Mouse (Mus musculus): Measurements from ENCODE around the gene Fam186b. TPM values are rescaled to one million over a fixed set of nuclear protein-coding genes. Genes with fewer than 3 reads are reported as not detected.
A peak's percentile ranks its signal among the peaks of the same experiment; 100 is the strongest.

Fam186b gene
- polyA plus RNA-seq, 1 experiment from 2014 or later: 0.18 TPM

DNA sequence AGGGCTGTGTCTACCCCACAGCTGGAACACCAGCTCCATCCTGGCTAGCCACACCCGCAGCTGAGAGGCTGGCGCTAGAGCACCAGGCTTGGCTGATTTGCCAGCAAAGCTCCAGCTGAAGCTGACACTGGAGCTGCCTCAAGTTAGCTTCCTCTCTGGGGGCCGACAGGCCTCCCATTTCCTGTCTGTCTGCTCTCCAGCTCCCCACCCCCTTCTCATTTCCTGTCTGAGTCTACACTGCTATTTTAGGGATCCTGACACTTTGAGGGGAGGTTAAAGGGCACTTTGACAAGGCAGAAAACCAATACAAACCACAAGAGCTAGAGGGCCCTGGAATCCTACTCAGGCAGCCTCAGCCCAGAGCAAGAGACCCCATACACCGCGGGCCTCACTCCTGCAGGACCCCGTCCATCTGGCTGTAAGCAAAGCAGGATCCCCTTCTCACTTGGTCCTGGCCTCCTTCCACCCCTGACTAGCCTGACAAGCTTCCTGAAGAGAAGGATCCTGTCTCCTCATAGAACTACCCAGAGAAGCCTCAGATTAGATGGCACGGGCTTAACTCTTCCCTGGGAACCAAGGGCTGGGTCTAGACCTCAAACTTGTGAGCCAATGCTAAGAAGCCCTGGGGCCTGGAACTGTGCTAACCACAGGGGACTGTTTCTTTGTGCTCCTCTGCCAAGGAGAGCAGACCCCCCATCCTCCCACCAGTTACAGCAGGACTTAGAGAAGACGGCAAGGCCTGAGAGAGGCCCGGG lies 37.4 kb upstream of the Fam186b start:
- Histone ChIP-seq H3K4me2 (peak overlapping the region; percentile 27), H3K4me1 (peaks cover 63% of the 10 kb centered on the region), H3K36me3 (peaks cover 29% of the 10 kb centered on the region), H3K4me3 (no peak overlapping the region), H3K27ac (peak overlapping the region; percentile 95), H3K9me3 (no peaks in the 10 kb centered on the region), H3K9ac (no peak overlapping the region), H3K27me3 (no peaks in the 10 kb centered on the region)
- WGBS: 13% methylated on average over 9 of the region's 9 CpGs
- peak; percentile 85 for ATAC-seq (ENCODE audit: insufficient number of reproducible peaks, low FRiP score, low TSS enrichment, low read depth)

DNA sequence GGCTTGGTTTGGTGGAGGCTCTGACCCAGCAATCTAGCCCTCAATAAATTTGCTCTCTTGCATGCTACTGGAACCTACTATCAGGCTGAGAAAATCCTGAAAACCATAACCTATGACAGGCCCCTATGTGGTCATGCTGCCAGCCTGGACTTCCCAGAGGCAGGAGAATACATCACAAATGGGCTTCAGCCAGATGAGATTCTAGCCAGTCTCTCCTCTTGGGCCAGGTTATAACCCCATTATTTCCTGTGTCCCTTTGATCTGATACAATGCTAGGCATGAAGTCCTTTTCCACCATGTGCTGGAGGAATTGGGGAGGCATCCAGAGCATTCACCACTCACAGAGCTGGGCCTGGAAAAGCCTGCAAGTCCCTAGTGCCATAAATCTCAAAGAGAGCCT lies 36.4 kb upstream of the Fam186b start:
- Histone ChIP-seq H3K4me2 (no peak overlapping the region), H3K9ac (no peak overlapping the region), H3K4me3 (no peak overlapping the region), H3K27me3 (no peaks in the 10 kb centered on the region), H3K4me1 (peaks cover 57% of the 10 kb centered on the region), H3K27ac (peak overlapping the region; percentile 95), H3K9me3 (no peaks in the 10 kb centered on the region), H3K36me3 (peaks cover 39% of the 10 kb centered on the region)
- ATAC-seq (ENCODE audit: insufficient number of reproducible peaks, low FRiP score, low TSS enrichment, low read depth): no peak

DNA sequence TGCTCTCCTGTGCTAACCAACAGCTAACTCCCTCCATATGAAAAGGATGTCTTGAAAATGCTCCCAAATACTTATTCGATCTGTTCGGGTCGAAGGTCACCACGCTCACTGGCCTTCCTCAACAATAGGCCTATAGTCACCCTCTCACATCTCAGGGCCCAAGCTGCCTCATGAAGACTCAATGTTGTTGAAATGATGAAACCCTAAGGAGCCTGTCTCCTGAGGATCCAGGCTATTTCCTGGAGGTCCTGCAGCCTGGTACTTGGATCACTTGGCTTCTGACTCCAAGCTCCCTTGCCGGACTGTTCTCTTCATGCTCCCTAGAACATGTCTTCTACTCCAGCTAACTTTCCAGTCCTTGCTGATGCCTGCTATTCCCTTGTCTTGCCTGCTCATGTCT lies 35.7 kb upstream of the Fam186b start:
- H3K36me3 ChIP-seq: peaks cover 43% of the 10 kb centered on the region

DNA sequence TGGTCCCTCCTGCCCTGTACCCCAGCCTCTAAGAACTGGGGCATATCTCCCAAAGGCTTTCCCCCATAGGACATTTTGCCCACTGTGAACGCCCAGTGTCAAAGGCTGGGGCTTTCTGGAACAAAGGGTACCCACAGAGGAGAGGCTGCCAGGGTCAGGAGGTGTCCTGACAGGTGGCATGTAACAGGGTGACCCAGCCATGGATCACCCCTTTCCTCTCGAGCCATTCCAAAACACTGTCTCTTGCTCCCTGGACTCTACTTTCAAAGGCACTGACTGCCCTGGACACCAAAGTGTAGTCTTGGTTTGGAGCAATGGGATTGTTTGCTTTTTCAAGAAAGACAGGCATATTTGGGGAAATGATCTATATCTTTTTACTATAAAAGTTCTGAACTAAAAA lies 34.6 kb upstream of the Fam186b start:
- Histone ChIP-seq H3K9me3 (no peaks in the 10 kb centered on the region), H3K27ac (no peak overlapping the region), H3K36me3 (peaks cover 51% of the 10 kb centered on the region), H3K4me2 (no peak overlapping the region), H3K4me1 (peaks cover 41% of the 10 kb centered on the region), H3K9ac (no peak overlapping the region), H3K27me3 (no peaks in the 10 kb centered on the region), H3K4me3 (no peak overlapping the region)
- 83% methylated on average over 2 of the region's 2 CpGs for WGBS
- ATAC-seq (ENCODE audit: insufficient number of reproducible peaks, low FRiP score, low TSS enrichment, low read depth): no peak

More for the DNA sequence above, 35.7 kb upstream of the Fam186b start:
- WGBS: 92% methylated on average over 5 of the region's 5 CpGs
- no peaks in the 10 kb centered on the region for H3K27me3 ChIP-seq
- no peaks in the 10 kb centered on the region for H3K9me3 ChIP-seq
- no peak overlapping the region for H3K4me3 ChIP-seq
- ATAC-seq (ENCODE audit: insufficient number of reproducible peaks, low FRiP score, low TSS enrichment, low read depth): no peak
- no peak overlapping the region for H3K27ac ChIP-seq
- no peak overlapping the region for H3K9ac ChIP-seq
- peaks cover 50% of the 10 kb centered on the region for H3K4me1 ChIP-seq
- H3K4me2 ChIP-seq: no peak overlapping the region

DNA sequence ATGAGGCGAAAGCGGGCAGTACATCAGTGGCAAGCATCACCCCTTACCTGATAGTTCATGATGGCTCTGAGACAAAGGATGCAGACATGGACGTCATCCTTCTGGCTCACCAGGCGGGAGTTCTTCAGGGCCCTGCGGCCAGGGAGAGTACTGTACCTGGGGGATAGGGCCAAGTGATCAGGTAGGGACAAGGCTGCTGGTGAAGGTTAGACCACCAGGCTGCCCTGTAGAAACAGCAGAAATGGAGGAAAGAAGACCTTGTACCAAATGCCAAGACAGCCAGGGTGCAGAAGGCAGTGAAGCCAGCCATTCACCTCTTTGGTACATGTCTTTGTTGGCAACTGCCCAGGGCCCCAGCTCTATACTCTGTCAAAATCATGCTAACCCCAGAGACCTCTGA lies 32.3 kb upstream of the Fam186b start:
- WGBS: 96% methylated on average over 5 of the region's 5 CpGs
- Histone ChIP-seq H3K4me3 (no peak overlapping the region), H3K9me3 (no peaks in the 10 kb centered on the region), H3K27me3 (no peaks in the 10 kb centered on the region), H3K4me2 (no peak overlapping the region), H3K36me3 (peaks cover 74% of the 10 kb centered on the region), H3K27ac (no peak overlapping the region), H3K9ac (no peak overlapping the region), H3K4me1 (peaks cover 18% of the 10 kb centered on the region)
- no peak for ATAC-seq (ENCODE audit: insufficient number of reproducible peaks, low FRiP score, low TSS enrichment, low read depth)

DNA sequence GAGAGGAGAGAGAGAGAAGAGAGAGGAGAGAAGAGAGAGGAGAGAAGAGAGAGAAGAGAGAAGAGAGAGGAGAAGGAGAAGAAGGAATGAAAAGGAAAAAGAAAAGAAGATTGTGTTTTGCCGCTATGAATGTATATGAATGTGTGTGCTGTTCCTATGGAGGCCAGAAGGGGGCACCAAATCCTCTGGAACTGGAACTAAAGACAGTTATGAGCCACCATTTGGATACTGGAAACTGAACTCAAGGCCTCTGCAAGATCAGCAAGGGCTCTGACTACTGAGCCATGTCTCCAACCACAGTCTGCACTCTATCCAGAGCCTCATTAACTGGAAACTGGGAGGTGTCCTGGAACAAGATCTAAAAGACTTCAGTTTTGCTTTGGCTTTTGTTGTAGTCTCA lies 31.3 kb upstream of the Fam186b start:
- ATAC-seq (ENCODE audit: insufficient number of reproducible peaks, low FRiP score, low TSS enrichment, low read depth): no peak
- no peak overlapping the region for H3K4me3 ChIP-seq
- no peak overlapping the region for H3K4me2 ChIP-seq
- H3K9ac ChIP-seq: no peak overlapping the region
- WGBS: 88% methylated on average over 1 of the region's 1 CpGs
- peaks cover 85% of the 10 kb centered on the region for H3K36me3 ChIP-seq
- H3K9me3 ChIP-seq: no peaks in the 10 kb centered on the region
- H3K4me1 ChIP-seq: peaks cover 7% of the 10 kb centered on the region
- no peaks in the 10 kb centered on the region for H3K27me3 ChIP-seq
- H3K27ac ChIP-seq: no peak overlapping the region

DNA sequence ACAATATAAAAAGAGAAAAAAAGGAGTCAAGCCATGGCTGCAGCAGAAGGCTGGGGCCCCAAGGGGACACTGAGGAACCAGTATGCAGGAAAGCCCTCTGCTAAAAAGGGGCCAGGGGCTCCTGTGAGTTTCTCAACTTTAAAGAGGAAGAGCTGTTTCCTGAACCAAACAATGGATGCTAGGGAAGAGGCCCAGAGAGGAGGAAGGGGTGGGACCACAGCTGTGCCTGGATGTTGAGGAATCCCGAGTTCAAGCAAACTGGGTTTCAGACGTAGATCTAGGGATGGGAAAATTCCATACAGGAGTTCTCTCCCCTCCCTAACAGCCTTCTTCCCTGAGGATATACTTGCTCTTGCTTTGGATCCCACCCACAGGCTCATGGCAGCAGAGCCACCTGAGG lies 30.7 kb upstream of the Fam186b start:
- H3K9ac ChIP-seq: no peak overlapping the region
- H3K9me3 ChIP-seq: no peaks in the 10 kb centered on the region
- H3K4me2 ChIP-seq: no peak overlapping the region
- no peak for ATAC-seq (ENCODE audit: insufficient number of reproducible peaks, low FRiP score, low TSS enrichment, low read depth)
- WGBS: 41% methylated on average over 2 of the region's 2 CpGs
- no peaks in the 10 kb centered on the region for H3K27me3 ChIP-seq
- peaks cover 2% of the 10 kb centered on the region; the same call in 1 of the 2 replicates for H3K4me1 ChIP-seq
- peaks cover 90% of the 10 kb centered on the region for H3K36me3 ChIP-seq
- no peak overlapping the region for H3K4me3 ChIP-seq
- H3K27ac ChIP-seq: no peak overlapping the region; the same call in 1 of the 2 replicates

DNA sequence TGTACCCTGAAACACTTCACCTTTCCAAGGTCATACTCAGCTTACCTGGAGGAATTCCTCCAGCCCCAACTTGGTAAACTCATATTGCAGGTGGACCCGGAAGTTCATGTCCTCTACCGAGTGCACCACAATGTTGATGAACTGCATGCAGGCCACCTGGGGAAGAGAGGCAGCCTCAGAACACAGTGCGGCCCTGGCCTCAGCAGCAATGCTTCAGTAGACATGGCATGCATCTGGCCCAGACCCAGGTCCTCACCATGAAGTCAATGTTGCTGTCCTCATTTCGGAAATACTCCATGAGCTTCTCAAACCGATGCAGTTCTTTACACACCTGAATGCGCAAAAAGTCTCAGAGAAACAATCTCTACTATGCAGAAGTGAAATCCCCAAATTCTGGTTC lies 29.9 kb upstream of the Fam186b start:
- H3K9me3 ChIP-seq: no peaks in the 10 kb centered on the region
- 92% methylated on average over 6 of the region's 6 CpGs for WGBS
- H3K27ac ChIP-seq: no peak overlapping the region
- no peak for ATAC-seq (ENCODE audit: insufficient number of reproducible peaks, low FRiP score, low TSS enrichment, low read depth)
- H3K4me2 ChIP-seq: no peak overlapping the region
- no peaks in the 10 kb centered on the region for H3K27me3 ChIP-seq
- peaks cover 92% of the 10 kb centered on the region for H3K36me3 ChIP-seq
- no peak overlapping the region for H3K4me3 ChIP-seq
- H3K4me1 ChIP-seq: no peaks in the 10 kb centered on the region
- no peak overlapping the region for H3K9ac ChIP-seq

DNA sequence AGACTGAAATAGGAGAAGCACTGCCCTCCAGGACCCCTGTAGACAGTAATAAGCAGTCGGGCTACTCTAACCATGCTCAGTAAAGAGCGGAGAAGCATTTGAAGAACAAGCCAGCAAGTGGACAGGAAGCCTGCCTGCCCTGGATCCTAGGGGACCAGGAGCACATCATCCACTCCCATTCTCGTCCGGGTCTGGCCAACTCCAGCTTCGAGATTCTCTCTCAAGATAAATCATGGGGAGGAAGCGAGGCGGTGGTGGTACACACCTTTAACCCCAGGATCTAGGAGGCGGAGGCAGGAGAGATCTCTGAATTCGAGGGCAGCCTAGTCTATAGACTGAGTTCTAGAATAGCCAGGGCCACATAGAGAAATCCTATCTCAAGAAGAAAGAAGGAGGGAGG lies 28.5 kb upstream of the Fam186b start:
- Histone ChIP-seq H3K4me3 (no peak overlapping the region), H3K9me3 (no peaks in the 10 kb centered on the region), H3K27ac (no peak overlapping the region), H3K4me2 (no peak overlapping the region), H3K36me3 (peaks cover 94% of the 10 kb centered on the region), H3K27me3 (no peaks in the 10 kb centered on the region), H3K4me1 (no peaks in the 10 kb centered on the region), H3K9ac (no peak overlapping the region)
- ATAC-seq (ENCODE audit: insufficient number of reproducible peaks, low FRiP score, low TSS enrichment, low read depth): no peak
- 78% methylated on average over 9 of the region's 9 CpGs for WGBS

DNA sequence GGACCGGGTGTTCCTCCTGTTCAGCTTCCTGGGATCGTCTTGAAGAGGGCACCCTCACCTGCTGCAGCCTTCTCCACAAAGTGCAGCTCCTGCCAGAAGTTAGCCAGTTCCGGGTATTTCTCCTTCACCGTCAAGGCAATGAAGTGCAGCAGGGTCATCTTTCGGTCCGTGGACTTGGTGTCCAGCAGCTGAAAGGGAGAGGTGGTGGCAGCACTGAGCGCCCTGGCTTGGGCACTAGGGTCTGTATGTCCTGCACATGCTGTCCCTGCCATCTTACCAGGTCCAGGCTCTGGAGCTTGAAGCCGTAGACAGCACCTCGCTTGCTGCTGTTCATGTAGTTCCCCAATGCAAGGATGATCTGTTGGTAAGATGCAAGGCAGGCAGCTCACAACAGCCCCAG lies 25.3 kb upstream of the Fam186b start:
- no peak overlapping the region for H3K4me3 ChIP-seq
- no peaks in the 10 kb centered on the region; the same call in 1 of the 2 replicates for H3K4me1 ChIP-seq
- H3K9ac ChIP-seq: no peak overlapping the region
- H3K27ac ChIP-seq: 0 out of 2 replicates have a peak overlapping the region, but pooled peaks have one; percentile 2
- peaks cover 97% of the 10 kb centered on the region for H3K36me3 ChIP-seq
- WGBS: 78% methylated on average over 9 of the region's 9 CpGs
- no peak for ATAC-seq (ENCODE audit: insufficient number of reproducible peaks, low FRiP score, low TSS enrichment, low read depth)
- H3K27me3 ChIP-seq: no peaks in the 10 kb centered on the region
- no peaks in the 10 kb centered on the region for H3K9me3 ChIP-seq
- H3K4me2 ChIP-seq: no peak overlapping the region

DNA sequence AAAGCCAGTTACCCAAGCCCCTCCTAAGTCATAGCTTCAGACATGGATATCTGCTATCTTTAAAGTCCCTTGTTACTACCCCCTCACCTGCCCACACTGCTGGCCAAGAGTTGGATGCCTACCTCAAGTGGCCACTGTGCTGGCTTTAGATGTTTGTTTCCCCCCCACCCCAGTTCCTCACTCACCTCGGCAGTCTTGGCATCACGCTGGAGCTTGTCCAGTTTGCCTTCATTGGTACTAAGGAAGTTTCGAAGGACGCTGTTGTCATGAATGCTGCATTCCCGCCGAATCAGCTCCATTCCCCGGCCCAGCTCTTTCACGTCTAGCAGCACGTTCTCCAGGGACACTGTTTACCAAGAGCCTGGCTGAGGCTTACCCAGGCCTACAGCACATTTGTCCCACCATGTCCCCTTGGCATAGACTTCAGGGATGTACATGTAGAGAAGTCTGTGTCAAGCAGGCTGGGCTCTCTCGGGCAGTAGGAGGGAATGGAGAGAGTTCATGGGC lies 24.5 kb upstream of the Fam186b start:
- peak overlapping the region; percentile 61; the same call in 1 of the 2 replicates for H3K27ac ChIP-seq
- no peak for ATAC-seq (ENCODE audit: insufficient number of reproducible peaks, low FRiP score, low TSS enrichment, low read depth)

DNA sequence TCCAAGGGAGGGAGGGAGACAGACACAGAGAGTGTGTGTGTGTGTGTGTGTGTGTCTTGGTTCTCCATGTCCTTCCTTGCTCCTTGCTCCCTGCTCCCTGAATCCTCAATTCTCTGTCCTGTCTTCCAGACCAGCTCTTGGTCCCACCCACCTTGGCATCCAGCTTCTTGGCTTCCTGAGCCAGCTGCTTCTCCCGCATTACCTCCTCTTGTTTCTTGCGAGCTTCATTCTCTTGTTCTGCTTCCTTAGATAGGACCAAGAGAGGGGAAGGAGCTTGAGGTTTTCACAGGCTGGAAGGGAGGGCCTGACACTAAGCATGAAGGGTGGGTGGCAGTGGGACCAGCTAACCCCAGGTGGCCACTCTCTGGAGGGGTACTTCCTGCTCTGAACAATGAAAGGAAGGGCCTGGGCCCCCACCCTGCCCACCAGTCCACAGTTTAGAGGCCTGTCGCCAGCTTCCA lies 23.8 kb upstream of the Fam186b start:
- H3K4me3 ChIP-seq: no peak overlapping the region
- peaks cover 98% of the 10 kb centered on the region for H3K36me3 ChIP-seq
- H3K9me3 ChIP-seq: no peaks in the 10 kb centered on the region
- no peaks in the 10 kb centered on the region for H3K27me3 ChIP-seq
- peak overlapping the region; percentile 51 for H3K27ac ChIP-seq
- H3K9ac ChIP-seq: no peak overlapping the region
- no peak overlapping the region for H3K4me2 ChIP-seq
- WGBS: 61% methylated on average over 3 of the region's 3 CpGs
- no peak for ATAC-seq (ENCODE audit: insufficient number of reproducible peaks, low FRiP score, low TSS enrichment, low read depth)
- no peaks in the 10 kb centered on the region; the same call in 1 of the 2 replicates for H3K4me1 ChIP-seq

More for the DNA sequence above, 24.5 kb upstream of the Fam186b start:
- WGBS: 77% methylated on average over 10 of the region's 10 CpGs
- peaks cover 98% of the 10 kb centered on the region for H3K36me3 ChIP-seq
- no peaks in the 10 kb centered on the region; the same call in 1 of the 2 replicates for H3K4me1 ChIP-seq
- no peak overlapping the region for H3K9ac ChIP-seq
- H3K4me2 ChIP-seq: no peak overlapping the region
- no peaks in the 10 kb centered on the region for H3K9me3 ChIP-seq
- no peaks in the 10 kb centered on the region for H3K27me3 ChIP-seq
- H3K4me3 ChIP-seq: no peak overlapping the region
